Mouse (Mus musculus): Measurements from ENCODE around the gene Pcnx3. TPM values are rescaled to one million over a fixed set of nuclear protein-coding genes. Genes with fewer than 3 reads are reported as not detected.

Pcnx3 gene
- polyA plus RNA-seq, 1 experiment from 2014 or later, result 17.7 TPM

GRCm38 (mm10) chr19:5665465-5665864 is 23.2 kb downstream of the Pcnx3 start:
- Histone ChIP-seq H3K27ac (no peak overlapping the region), H3K4me1 (peaks cover 17% of the 10 kb centered on the region), H3K9ac (no peak overlapping the region), H3K4me2 (no peak overlapping the region), H3K27me3 (replicated peaks) (no peaks in the 10 kb centered on the region), H3K36me3 (peaks cover 34% of the 10 kb centered on the region), H3K9me3 (no peaks in the 10 kb centered on the region), H3K4me3 (replicated peaks) (no peak overlapping the region)
- ATAC-seq (ENCODE audit: insufficient read depth, low FRiP score, low read depth), result peak; percentile 61
- WGBS, result 73% methylated on average over 15 of the region's 15 CpGs

GRCm38 (mm10) chr19:5664669-5665257 is 23.9 kb downstream of the Pcnx3 start:
- no peaks in the 10 kb centered on the region for H3K9me3 ChIP-seq
- H3K9ac ChIP-seq, result no peak overlapping the region
- 91% methylated on average over 10 of the region's 10 CpGs for whole genome bisulfite sequencing

GRCm38 (mm10) chr19:5662981-5663913 is 25.5 kb downstream of the Pcnx3 start, which contains the start of gene Sipa1:
Gene Sipa1 (minus strand): TSS chr19:5663707.
- 1% methylated on average over 32 of the region's 32 CpGs for WGBS
- no peaks in the 10 kb centered on the region for H3K9me3 ChIP-seq
- H3K4me3 ChIP-seq (replicated peaks), result peak within 1 kb of the TSS; percentile 62
- peak within 1 kb of the TSS; percentile 78 for H3K4me2 ChIP-seq
- H3K9ac ChIP-seq, result peak within 1 kb of the TSS; percentile 54
- peaks cover 33% of the 10 kb centered on the region for H3K36me3 ChIP-seq
- peaks cover 20% of the 10 kb centered on the region for H3K4me1 ChIP-seq
- no peaks in the 10 kb centered on the region for H3K27me3 ChIP-seq (replicated peaks)
- peak within 1 kb of the TSS; percentile 94 for H3K27ac ChIP-seq
- ATAC-seq (ENCODE audit: insufficient read depth, low FRiP score, low read depth), result peak; percentile 94

More at GRCm38 (mm10) chr19:5664669-5665257, 23.9 kb downstream of the Pcnx3 start:
- Histone ChIP-seq H3K4me2 (no peak overlapping the region), H3K36me3 (peaks cover 28% of the 10 kb centered on the region), H3K4me1 (peaks cover 20% of the 10 kb centered on the region), H3K27ac (no peak overlapping the region), H3K27me3 (replicated peaks) (no peaks in the 10 kb centered on the region), H3K4me3 (replicated peaks) (no peak overlapping the region)
- ATAC-seq (ENCODE audit: insufficient read depth, low FRiP score, low read depth), result no peak

GRCm38 (mm10) chr19:5662310-5662709 is 26.4 kb downstream of the Pcnx3 start:
- H3K9ac ChIP-seq, result no peak overlapping the region; the same call in 1 of the 2 replicates
- no peak for ATAC-seq (ENCODE audit: insufficient read depth, low FRiP score, low read depth)
- no peaks in the 10 kb centered on the region for H3K9me3 ChIP-seq
- H3K27me3 ChIP-seq (replicated peaks), result no peaks in the 10 kb centered on the region
- H3K27ac ChIP-seq, result peak overlapping the region; percentile 94
- peaks cover 20% of the 10 kb centered on the region for H3K4me1 ChIP-seq
- H3K4me3 ChIP-seq (replicated peaks), result peak overlapping the region; percentile 62
- peaks cover 28% of the 10 kb centered on the region for H3K36me3 ChIP-seq
- peak overlapping the region; percentile 78 for H3K4me2 ChIP-seq
- 63% methylated on average over 8 of the region's 8 CpGs for WGBS

- Histone ChIP-seq H3K9me3 (no peaks in the 10 kb centered on the region), H3K27ac (peak overlapping the region; percentile 38; the same call in 1 of the 2 replicates), H3K4me3 (replicated peaks) (peak overlapping the region; percentile 18), H3K36me3 (peaks cover 20% of the 10 kb centered on the region), H3K4me1 (peaks cover 20% of the 10 kb centered on the region), H3K4me2 (peak overlapping the region; percentile 78), H3K9ac (no peak overlapping the region), H3K27me3 (replicated peaks) (no peaks in the 10 kb centered on the region)
- no peak for ATAC-seq (ENCODE audit: insufficient read depth, low FRiP score, low read depth)
- WGBS, result 76% methylated on average over 16 of the region's 16 CpGs
Observed at GRCm38 (mm10) chr19:5660942-5661751, 27.6 kb downstream of the Pcnx3 start.

- Histone ChIP-seq H3K4me1 (peaks cover 16% of the 10 kb centered on the region), H3K36me3 (peaks cover 12% of the 10 kb centered on the region), H3K9ac (no peak overlapping the region), H3K4me2 (peak overlapping the region; percentile 75), H3K9me3 (no peaks in the 10 kb centered on the region), H3K27me3 (replicated peaks) (peaks cover 11% of the 10 kb centered on the region), H3K27ac (no peak overlapping the region), H3K4me3 (replicated peaks) (peak overlapping the region; percentile 37)
- 36% methylated on average over 43 of the region's 43 CpGs for WGBS
- no peak for ATAC-seq (ENCODE audit: insufficient read depth, low FRiP score, low read depth)
Observed at GRCm38 (mm10) chr19:5654720-5655298, 33.9 kb downstream of the Pcnx3 start.

- Histone ChIP-seq H3K9ac (no peak overlapping the region), H3K4me1 (peaks cover 22% of the 10 kb centered on the region), H3K4me3 (replicated peaks) (peak overlapping the region; percentile 37), H3K4me2 (peak overlapping the region; percentile 75), H3K27me3 (replicated peaks) (peaks cover 11% of the 10 kb centered on the region), H3K36me3 (peaks cover 10% of the 10 kb centered on the region), H3K27ac (no peak overlapping the region), H3K9me3 (no peaks in the 10 kb centered on the region)
- peak; percentile 64 for ATAC-seq (ENCODE audit: insufficient read depth, low FRiP score, low read depth)
- 23% methylated on average over 62 of the region's 62 CpGs for WGBS
Observed at GRCm38 (mm10) chr19:5653969-5654719, 34.6 kb downstream of the Pcnx3 start.

GRCm38 (mm10) chr19:5652570-5652969 is 36.1 kb downstream of the Pcnx3 start:
- Histone ChIP-seq H3K4me1 (peaks cover 38% of the 10 kb centered on the region), H3K36me3 (peaks cover 13% of the 10 kb centered on the region), H3K9ac (no peak overlapping the region), H3K4me2 (no peak overlapping the region), H3K27me3 (replicated peaks) (peaks cover 11% of the 10 kb centered on the region), H3K4me3 (replicated peaks) (no peak overlapping the region), H3K9me3 (no peaks in the 10 kb centered on the region), H3K27ac (no peak overlapping the region)
- no peak for ATAC-seq (ENCODE audit: insufficient read depth, low FRiP score, low read depth)
- 72% methylated on average over 6 of the region's 6 CpGs for whole genome bisulfite sequencing

GRCm38 (mm10) chr19:5651502-5652274 is 37.0 kb downstream of the Pcnx3 start:
- WGBS, result 59% methylated on average over 13 of the region's 13 CpGs
- H3K36me3 ChIP-seq, result peaks cover 21% of the 10 kb centered on the region
- peaks cover 39% of the 10 kb centered on the region for H3K4me1 ChIP-seq
- no peak overlapping the region for H3K27ac ChIP-seq
- ATAC-seq (ENCODE audit: insufficient read depth, low FRiP score, low read depth), result no peak
- peaks cover 11% of the 10 kb centered on the region for H3K27me3 ChIP-seq (replicated peaks)
- H3K4me3 ChIP-seq (replicated peaks), result no peak overlapping the region
- no peak overlapping the region for H3K4me2 ChIP-seq
- no peak overlapping the region for H3K9ac ChIP-seq
- no peaks in the 10 kb centered on the region for H3K9me3 ChIP-seq

GRCm38 (mm10) chr19:5649298-5649741 is 39.4 kb downstream of the Pcnx3 start:
- 53% methylated on average over 6 of the region's 6 CpGs for WGBS
- H3K4me2 ChIP-seq, result peak overlapping the region; percentile 60
- peak overlapping the region; percentile 91 for H3K27ac ChIP-seq
- no peaks in the 10 kb centered on the region for H3K9me3 ChIP-seq
- H3K27me3 ChIP-seq (replicated peaks), result no peaks in the 10 kb centered on the region
- H3K36me3 ChIP-seq, result peaks cover 33% of the 10 kb centered on the region
- ATAC-seq (ENCODE audit: insufficient read depth, low FRiP score, low read depth), result no peak; the same call in 1 of the 2 replicates
- peak overlapping the region; percentile 32; the same call in 1 of the 2 replicates for H3K4me3 ChIP-seq (replicated peaks)
- H3K9ac ChIP-seq, result peak overlapping the region; percentile 8; the same call in 1 of the 2 replicates
- peaks cover 28% of the 10 kb centered on the region for H3K4me1 ChIP-seq
